Mouse (Mus musculus) liver, embryonic 14.5 days (tissue): Measurements from ENCODE around the gene Acot6.

Experiments
- CTCF ChIP-seq: IDR thresholded peaks from 2 replicates; pipeline ENCODE4 v1.5.1; 2016; ENCODE audit warnings: antibody characterized with exemption, low read depth, control low read depth
- EP300 ChIP-seq: IDR thresholded peaks from 2 replicates; pipeline ENCODE4 v1.6.1; 2016; ENCODE audit warnings: antibody characterized with exemption, low read depth

DNA sequence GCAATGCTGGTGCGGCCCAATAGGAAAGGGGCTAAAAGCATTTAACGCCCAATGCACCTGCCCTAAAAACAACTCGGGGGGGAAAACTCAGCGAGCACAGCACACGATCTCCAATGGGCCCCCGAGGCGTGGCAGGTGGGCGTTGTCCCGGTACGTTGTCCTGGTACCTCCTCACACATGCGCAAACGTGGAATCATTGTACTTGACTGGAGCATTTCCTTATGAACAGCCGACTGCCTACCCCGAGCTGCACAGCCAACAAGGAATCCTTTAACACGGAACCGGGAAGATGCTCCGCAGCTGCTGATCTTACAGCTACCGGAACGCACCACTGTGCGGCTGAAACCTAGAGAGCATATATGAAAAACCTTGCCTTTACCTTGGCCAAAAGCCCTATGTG, 38.1 kb upstream of the Acot6 start:
- no peak for TF ChIP-seq CTCF
- no peak for TF ChIP-seq EP300
